In the genomic region with DNA sequence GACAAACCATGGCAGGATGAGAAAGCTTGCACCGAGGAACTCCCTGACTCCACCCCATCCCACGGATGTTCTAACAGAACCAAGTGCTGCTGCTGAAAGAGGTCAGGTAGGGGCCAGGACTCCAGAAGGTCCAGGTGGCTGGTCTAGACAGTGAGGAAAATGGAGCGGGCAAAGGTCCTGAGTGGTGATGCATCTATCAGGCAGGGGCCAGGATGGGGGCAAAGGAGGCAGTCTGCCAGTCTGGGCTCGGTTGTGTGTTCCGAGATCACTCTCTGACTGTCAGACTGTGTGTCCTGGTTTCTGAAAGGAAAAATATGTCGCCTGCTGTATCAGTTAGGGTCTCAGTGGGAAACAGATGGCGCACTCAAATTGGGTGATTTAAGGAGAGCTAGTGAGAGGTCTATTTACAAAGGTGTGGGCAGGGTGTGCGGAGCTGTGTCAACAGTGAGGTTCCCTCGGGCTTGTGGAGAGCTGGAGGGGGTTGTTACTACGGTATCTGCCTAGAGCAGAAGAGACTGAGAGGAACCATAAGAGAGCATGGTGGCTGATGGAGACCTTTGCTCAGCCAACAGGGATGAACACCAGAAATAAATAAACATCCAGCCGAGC, we compare ENCODE assay signal across 12 mouse cellular contexts.
A peak's percentile ranks its signal among the peaks of the same experiment; 100 is the strongest.
DNase-seq lines count a peak whose midpoint lies in the region; ATAC-seq and TF ChIP-seq lines count a peak whose summit lies in the region.
"Had no signal": no experiment of that assay in that cellular context is flagged by ENCODE, and none has a peak within 500 bp of the region (broad histone marks: within the 10 kb centered on the region; RNA-seq: fewer than 3 reads in every experiment).

No protein-coding gene starts in this region.

- no peak overlapping the region for H3K27ac ChIP-seq in liver, embryonic 12.5 days
- no peak overlapping the region for H3K27ac ChIP-seq in liver, postnatal 0 days (ENCODE audit: low read depth)
- 0 out of 2 replicates have a peak overlapping the region, but pooled peaks have one; percentile 3 for H3K27ac ChIP-seq in embryonic facial prominence, embryonic 10.5 days (replicated peaks)
- H3K27ac ChIP-seq in liver, embryonic 16.5 days (ENCODE audit: low read length) = no peak overlapping the region
- H3K27ac ChIP-seq: heart, embryonic 10.5 days; macrophage had no signal

- H3K9me3 ChIP-seq in liver, embryonic 12.5 days (replicated peaks) = no peaks in the 10 kb centered on the region
- no peaks in the 10 kb centered on the region for H3K9me3 ChIP-seq in liver, postnatal 0 days (ENCODE audit: low read length)
- H3K9me3 ChIP-seq in embryonic facial prominence, embryonic 10.5 days = no peaks in the 10 kb centered on the region
- no peaks in the 10 kb centered on the region for H3K9me3 ChIP-seq in liver, embryonic 16.5 days (replicated peaks; ENCODE audit: control insufficient read depth, low read length)
- H3K9me3 ChIP-seq: heart, embryonic 10.5 days; hindbrain, embryonic 13.5 days had no signal

- WGBS in liver, embryonic 12.5 days (ENCODE audit: insufficient replicate concordance) = 39% methylated on average over 11 of the region's 11 CpGs
- 40% methylated on average over 11 of the region's 11 CpGs for WGBS in liver, postnatal 0 days (ENCODE audit: insufficient replicate concordance)
- WGBS in embryonic facial prominence, embryonic 10.5 days = 55% methylated on average over 11 of the region's 11 CpGs
- 32% methylated on average over 11 of the region's 11 CpGs for WGBS in liver, embryonic 16.5 days (ENCODE audit: insufficient replicate concordance)

- TF ChIP-seq EP300 in liver, postnatal 0 days (IDR thresholded peaks at IDR 0.05; ENCODE audit: low read depth) = no peak

- H3K36me3 ChIP-seq in liver, embryonic 12.5 days = no peaks in the 10 kb centered on the region
- no peaks in the 10 kb centered on the region for H3K36me3 ChIP-seq in liver, postnatal 0 days (replicated peaks; ENCODE audit: insufficient read depth, low read length)
- H3K36me3 ChIP-seq in embryonic facial prominence, embryonic 10.5 days (replicated peaks) = no peaks in the 10 kb centered on the region
- H3K36me3 ChIP-seq in liver, embryonic 16.5 days (ENCODE audit: control insufficient read depth, insufficient read depth) = no peaks in the 10 kb centered on the region
- H3K36me3 ChIP-seq: heart, embryonic 10.5 days; hindbrain, embryonic 13.5 days had no signal

- no peaks in the 10 kb centered on the region for H3K27me3 ChIP-seq in liver, embryonic 12.5 days (replicated peaks)
- no peaks in the 10 kb centered on the region for H3K27me3 ChIP-seq in liver, postnatal 0 days (ENCODE audit: insufficient read depth, low read length)
- H3K27me3 ChIP-seq in embryonic facial prominence, embryonic 10.5 days (replicated peaks; ENCODE audit: low read depth, poor library complexity, severe bottlenecking) = 0 out of 2 replicates have a peak, but pooled peaks cover 4% of the 10 kb centered on the region
- H3K27me3 ChIP-seq in liver, embryonic 16.5 days (ENCODE audit: control insufficient read depth, insufficient read depth, low read depth, low read length) = no peaks in the 10 kb centered on the region

- peaks cover 5% of the 10 kb centered on the region; the same call in 1 of the 2 replicates for H3K4me1 ChIP-seq in liver, embryonic 12.5 days
- H3K4me1 ChIP-seq in liver, postnatal 0 days (ENCODE audit: insufficient read depth) = no peaks in the 10 kb centered on the region
- H3K4me1 ChIP-seq in embryonic facial prominence, embryonic 10.5 days = peaks cover 23% of the 10 kb centered on the region
- no peaks in the 10 kb centered on the region for H3K4me1 ChIP-seq in liver, embryonic 16.5 days (ENCODE audit: control insufficient read depth, low read depth, low read length)

- DNase-seq in embryo, embryonic 10 days (ENCODE audit: low spot score) = peak; percentile 13
- DNase-seq in embryo, embryonic 9.5 days (ENCODE audit: extremely low spot score) = no peak
- no peak for DNase-seq in liver, postnatal 0 days
- no peak for DNase-seq in embryonic facial prominence, embryonic 10.5 days (ENCODE audit: low spot score)
- DNase-seq in natural killer cell, adult 2 months (ENCODE audit: low spot score in 2 of 2) = no peak
- DNase-seq in adrenal gland, adult (ENCODE audit: inconsistent age in 2 of 2, low spot score in 1 of 2) = no peak
- DNase-seq: adrenal gland, postnatal 10 days had no signal

- H3K4me2 ChIP-seq in liver, embryonic 12.5 days = no peak overlapping the region
- no peak overlapping the region for H3K4me2 ChIP-seq in liver, postnatal 0 days (ENCODE audit: low read depth, low read length)
- H3K4me2 ChIP-seq in liver, embryonic 16.5 days (ENCODE audit: low read depth, low read length) = no peak overlapping the region
- H3K4me2 ChIP-seq: hindbrain, embryonic 13.5 days had no signal

- no peak for TF ChIP-seq CTCF in liver, postnatal 0 days (IDR thresholded peaks at IDR 0.05; ENCODE audit: low read depth)

- peak; percentile 51; the same call in 1 of the 2 replicates for ATAC-seq in liver, embryonic 12.5 days
- ATAC-seq in liver, postnatal 0 days = no peak
- peak; percentile 16; the same call in 1 of the 2 replicates for ATAC-seq in liver, embryonic 16.5 days (ENCODE audit: low read depth)

- no peak overlapping the region for H3K4me3 ChIP-seq in liver, embryonic 12.5 days
- no peak overlapping the region for H3K4me3 ChIP-seq in liver, postnatal 0 days (ENCODE audit: low read depth, low read length)
- no peak overlapping the region for H3K4me3 ChIP-seq in embryonic facial prominence, embryonic 10.5 days
- H3K4me3 ChIP-seq in liver, embryonic 16.5 days (ENCODE audit: low read depth, low read length) = no peak overlapping the region
- H3K4me3 ChIP-seq: heart, embryonic 10.5 days; hindbrain, embryonic 13.5 days had no signal

- no peak overlapping the region for H3K9ac ChIP-seq in liver, embryonic 12.5 days
- H3K9ac ChIP-seq in liver, postnatal 0 days (replicated peaks) = no peak overlapping the region
- H3K9ac ChIP-seq in liver, embryonic 16.5 days (ENCODE audit: low read depth, low read length) = no peak overlapping the region
- H3K9ac ChIP-seq: hindbrain, embryonic 13.5 days had no signal
